Mouse (Mus musculus): ENCODE data around the gene Cacng7. TPM values are rescaled to one million over a fixed set of nuclear protein-coding genes. Genes with fewer than 3 reads are reported as not detected.

The Cacng7 gene
- polyA plus RNA-seq, 1 experiment from 2014 or later, result 0.86 TPM

GRCm38 (mm10) chr7:3336412-3336811 is 3.7 kb downstream of the Cacng7 start:
- WGBS, result 63% methylated on average over 17 of the region's 17 CpGs
- Histone ChIP-seq H3K9ac (ENCODE audit: low read depth, low read length) (no peak overlapping the region), H3K27ac (ENCODE audit: low read depth, low read length) (no peak overlapping the region), H3K9me3 (ENCODE audit: control insufficient read depth) (no peaks in the 10 kb centered on the region), H3K36me3 (ENCODE audit: control insufficient read depth, insufficient read depth) (no peaks in the 10 kb centered on the region), H3K4me1 (replicated peaks; ENCODE audit: control insufficient read depth, insufficient read depth, low read length) (no peaks in the 10 kb centered on the region), H3K4me3 (ENCODE audit: low read depth, low read length) (no peak overlapping the region), H3K4me2 (replicated peaks; ENCODE audit: low read depth) (no peak overlapping the region), H3K27me3 (replicated peaks; ENCODE audit: control insufficient read depth, insufficient read depth, low read length) (peaks cover 26% of the 10 kb centered on the region)
- no peak for ATAC-seq
- TF ChIP-seq CTCF (IDR thresholded peaks at IDR 0.05; ENCODE audit: low read depth), result no peak

- Histone ChIP-seq H3K27ac (ENCODE audit: low read depth, low read length) (no peak overlapping the region), H3K4me3 (ENCODE audit: low read depth, low read length) (no peak overlapping the region), H3K4me1 (replicated peaks; ENCODE audit: control insufficient read depth, insufficient read depth, low read length) (no peaks in the 10 kb centered on the region), H3K9me3 (ENCODE audit: control insufficient read depth) (no peaks in the 10 kb centered on the region), H3K36me3 (ENCODE audit: control insufficient read depth, insufficient read depth) (no peaks in the 10 kb centered on the region), H3K27me3 (replicated peaks; ENCODE audit: control insufficient read depth, insufficient read depth, low read length) (peaks cover 11% of the 10 kb centered on the region), H3K4me2 (replicated peaks; ENCODE audit: low read depth) (no peak overlapping the region), H3K9ac (ENCODE audit: low read depth, low read length) (no peak overlapping the region)
- no peak for ATAC-seq
- no peak for TF ChIP-seq CTCF (IDR thresholded peaks at IDR 0.05; ENCODE audit: low read depth)
- WGBS, result 69% methylated on average over 11 of the region's 11 CpGs
Observed at GRCm38 (mm10) chr7:3338286-3338935, 5.7 kb downstream of the Cacng7 start.

GRCm38 (mm10) chr7:3339010-3339409 is 6.3 kb downstream of the Cacng7 start:
- no peaks in the 10 kb centered on the region for H3K4me1 ChIP-seq (replicated peaks; ENCODE audit: control insufficient read depth, insufficient read depth, low read length)
- H3K9me3 ChIP-seq (ENCODE audit: control insufficient read depth), result no peaks in the 10 kb centered on the region
- 82% methylated on average over 11 of the region's 11 CpGs for WGBS
- H3K27me3 ChIP-seq (replicated peaks; ENCODE audit: control insufficient read depth, insufficient read depth, low read length), result peaks cover 6% of the 10 kb centered on the region; the same call in 1 of the 2 replicates
- TF ChIP-seq CTCF (IDR thresholded peaks at IDR 0.05; ENCODE audit: low read depth), result no peak
- H3K27ac ChIP-seq (ENCODE audit: low read depth, low read length), result no peak overlapping the region
- no peaks in the 10 kb centered on the region for H3K36me3 ChIP-seq (ENCODE audit: control insufficient read depth, insufficient read depth)
- no peak overlapping the region for H3K4me3 ChIP-seq (ENCODE audit: low read depth, low read length)
- no peak overlapping the region for H3K9ac ChIP-seq (ENCODE audit: low read depth, low read length)
- H3K4me2 ChIP-seq (replicated peaks; ENCODE audit: low read depth), result no peak overlapping the region
- ATAC-seq, result no peak

- Histone ChIP-seq H3K4me1 (replicated peaks; ENCODE audit: control insufficient read depth, insufficient read depth, low read length) (no peaks in the 10 kb centered on the region), H3K36me3 (ENCODE audit: control insufficient read depth, insufficient read depth) (no peaks in the 10 kb centered on the region), H3K9me3 (ENCODE audit: control insufficient read depth) (no peaks in the 10 kb centered on the region), H3K9ac (ENCODE audit: low read depth, low read length) (no peak overlapping the region), H3K4me3 (ENCODE audit: low read depth, low read length) (no peak overlapping the region), H3K27me3 (replicated peaks; ENCODE audit: control insufficient read depth, insufficient read depth, low read length) (no peaks in the 10 kb centered on the region), H3K4me2 (replicated peaks; ENCODE audit: low read depth) (no peak overlapping the region), H3K27ac (ENCODE audit: low read depth, low read length) (no peak overlapping the region)
- ATAC-seq, result no peak
- 85% methylated on average over 3 of the region's 3 CpGs for WGBS
- no peak for TF ChIP-seq CTCF (IDR thresholded peaks at IDR 0.05; ENCODE audit: low read depth)
Observed at GRCm38 (mm10) chr7:3343861-3344260, 11.1 kb downstream of the Cacng7 start.

- H3K9ac ChIP-seq (ENCODE audit: low read depth, low read length), result no peak overlapping the region
- WGBS, result 84% methylated on average over 3 of the region's 3 CpGs
Observed at GRCm38 (mm10) chr7:3345301-3345700, 12.5 kb downstream of the Cacng7 start.

GRCm38 (mm10) chr7:3347366-3348287 is 14.9 kb downstream of the Cacng7 start:
- ATAC-seq, result no peak
- Histone ChIP-seq H3K27me3 (replicated peaks; ENCODE audit: control insufficient read depth, insufficient read depth, low read length) (no peaks in the 10 kb centered on the region), H3K9me3 (ENCODE audit: control insufficient read depth) (no peaks in the 10 kb centered on the region), H3K27ac (ENCODE audit: low read depth, low read length) (no peak overlapping the region), H3K4me1 (replicated peaks; ENCODE audit: control insufficient read depth, insufficient read depth, low read length) (no peaks in the 10 kb centered on the region), H3K4me2 (replicated peaks; ENCODE audit: low read depth) (no peak overlapping the region), H3K36me3 (ENCODE audit: control insufficient read depth, insufficient read depth) (no peaks in the 10 kb centered on the region), H3K4me3 (ENCODE audit: low read depth, low read length) (no peak overlapping the region), H3K9ac (ENCODE audit: low read depth, low read length) (no peak overlapping the region)
- TF ChIP-seq CTCF (IDR thresholded peaks at IDR 0.05; ENCODE audit: low read depth), result no peak
- 64% methylated on average over 20 of the region's 20 CpGs for WGBS

More at GRCm38 (mm10) chr7:3345301-3345700, 12.5 kb downstream of the Cacng7 start:
- Histone ChIP-seq H3K4me2 (replicated peaks; ENCODE audit: low read depth) (no peak overlapping the region), H3K4me1 (replicated peaks; ENCODE audit: control insufficient read depth, insufficient read depth, low read length) (no peaks in the 10 kb centered on the region), H3K4me3 (ENCODE audit: low read depth, low read length) (no peak overlapping the region), H3K36me3 (ENCODE audit: control insufficient read depth, insufficient read depth) (no peaks in the 10 kb centered on the region), H3K27ac (ENCODE audit: low read depth, low read length) (no peak overlapping the region), H3K9me3 (ENCODE audit: control insufficient read depth) (no peaks in the 10 kb centered on the region), H3K27me3 (replicated peaks; ENCODE audit: control insufficient read depth, insufficient read depth, low read length) (no peaks in the 10 kb centered on the region)
- no peak for TF ChIP-seq CTCF (IDR thresholded peaks at IDR 0.05; ENCODE audit: low read depth)
- ATAC-seq, result no peak

Measured in intestine, postnatal 0 days (tissue).